Mouse (Mus musculus): Measurements from ENCODE around the gene Pkd2l1. TPM values are rescaled to one million over a fixed set of nuclear protein-coding genes. Genes with fewer than 3 reads are reported as not detected.

The Pkd2l1 gene
- total and polyA plus RNA-seq, 2 experiments from 2014 or later, result 0.33 to 0.84 TPM

GRCm38 (mm10) chr19:44217958-44218525 is 25.8 kb upstream of the Pkd2l1 start:
- Histone ChIP-seq H3K4me1 (ENCODE audit: insufficient read depth, low read length) (no peaks in the 10 kb centered on the region), H3K9ac (replicated peaks; ENCODE audit: low read length) (no peak overlapping the region), H3K4me3 (ENCODE audit: low read length) (no peak overlapping the region), H3K9me3 (ENCODE audit: low read length) (no peaks in the 10 kb centered on the region), H3K36me3 (ENCODE audit: insufficient read depth, low read length) (no peaks in the 10 kb centered on the region), H3K27ac (no peak overlapping the region), H3K4me2 (ENCODE audit: low read depth, low read length) (no peak overlapping the region), H3K27me3 (ENCODE audit: insufficient read depth, low read length) (no peaks in the 10 kb centered on the region)
- TF ChIP-seq CTCF (IDR thresholded peaks at IDR 0.05; ENCODE audit: low read depth), result no peak
- DNase-seq (ENCODE audit: low spot score), result no peak
- no peak for ATAC-seq
- 75% methylated on average over 3 of the region's 3 CpGs for WGBS

DNA sequence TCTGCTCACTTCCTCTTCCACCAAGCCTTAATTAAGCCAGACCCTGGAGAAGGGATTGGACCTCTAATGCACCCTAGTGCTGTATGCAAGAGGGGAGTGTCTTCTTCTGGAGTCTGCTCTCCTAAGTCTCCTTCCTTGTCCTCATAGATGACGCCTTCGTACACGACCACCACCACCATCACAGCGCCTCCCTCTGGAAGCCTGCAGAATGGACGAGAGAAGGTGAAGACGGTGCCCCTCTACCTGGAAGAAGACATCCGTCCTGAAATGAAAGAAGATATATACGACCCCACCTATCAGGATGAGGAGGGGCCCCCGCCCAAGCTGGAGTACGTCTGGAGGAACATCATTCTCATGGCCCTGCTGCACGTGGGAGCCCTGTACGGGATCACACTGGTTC is 23.0 kb upstream of the Pkd2l1 start:
- Histone ChIP-seq H3K27ac (no peak overlapping the region), H3K36me3 (ENCODE audit: insufficient read depth, low read length) (no peaks in the 10 kb centered on the region), H3K27me3 (ENCODE audit: insufficient read depth, low read length) (no peaks in the 10 kb centered on the region), H3K4me1 (ENCODE audit: insufficient read depth, low read length) (no peaks in the 10 kb centered on the region), H3K4me2 (ENCODE audit: low read depth, low read length) (no peak overlapping the region), H3K4me3 (ENCODE audit: low read length) (no peak overlapping the region), H3K9me3 (ENCODE audit: low read length) (no peaks in the 10 kb centered on the region), H3K9ac (replicated peaks; ENCODE audit: low read length) (no peak overlapping the region)
- TF ChIP-seq CTCF (IDR thresholded peaks at IDR 0.05; ENCODE audit: low read depth), result no peak
- ATAC-seq (no peak), DNase-seq (ENCODE audit: low spot score) (no peak)
- 75% methylated on average over 12 of the region's 12 CpGs for WGBS

DNA sequence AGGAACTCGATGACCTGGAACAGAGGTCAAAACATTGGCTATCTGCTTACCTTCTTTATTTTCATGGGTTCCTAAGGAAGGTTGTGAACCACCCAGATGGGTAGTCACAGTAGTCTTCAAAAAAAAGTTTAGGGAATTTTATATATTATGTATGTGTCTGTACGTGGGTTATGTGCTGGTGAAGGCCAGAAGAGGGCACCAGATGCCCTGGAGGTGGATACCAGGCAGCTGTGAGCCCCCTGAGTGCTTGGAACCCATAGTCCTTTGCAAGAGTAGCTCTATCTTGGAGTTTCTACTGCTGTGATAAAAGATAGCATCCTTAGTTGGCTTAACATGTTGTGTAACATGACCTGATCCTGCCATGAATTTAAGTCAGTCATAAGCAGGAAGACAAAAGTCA is 14.8 kb upstream of the Pkd2l1 start:
- H3K4me3 ChIP-seq (ENCODE audit: low read length), result no peak overlapping the region
- no peaks in the 10 kb centered on the region for H3K27me3 ChIP-seq (ENCODE audit: insufficient read depth, low read length)
- H3K27ac ChIP-seq, result no peak overlapping the region
- DNase-seq (ENCODE audit: low spot score) (no peak), ATAC-seq (no peak)
- H3K9me3 ChIP-seq (ENCODE audit: low read length), result no peaks in the 10 kb centered on the region
- 81% methylated on average over 2 of the region's 2 CpGs for WGBS
- TF ChIP-seq CTCF (IDR thresholded peaks at IDR 0.05; ENCODE audit: low read depth), result no peak
- no peaks in the 10 kb centered on the region for H3K36me3 ChIP-seq (ENCODE audit: insufficient read depth, low read length)
- no peak overlapping the region for H3K9ac ChIP-seq (replicated peaks; ENCODE audit: low read length)
- H3K4me1 ChIP-seq (ENCODE audit: insufficient read depth, low read length), result no peaks in the 10 kb centered on the region
- H3K4me2 ChIP-seq (ENCODE audit: low read depth, low read length), result no peak overlapping the region

DNA sequence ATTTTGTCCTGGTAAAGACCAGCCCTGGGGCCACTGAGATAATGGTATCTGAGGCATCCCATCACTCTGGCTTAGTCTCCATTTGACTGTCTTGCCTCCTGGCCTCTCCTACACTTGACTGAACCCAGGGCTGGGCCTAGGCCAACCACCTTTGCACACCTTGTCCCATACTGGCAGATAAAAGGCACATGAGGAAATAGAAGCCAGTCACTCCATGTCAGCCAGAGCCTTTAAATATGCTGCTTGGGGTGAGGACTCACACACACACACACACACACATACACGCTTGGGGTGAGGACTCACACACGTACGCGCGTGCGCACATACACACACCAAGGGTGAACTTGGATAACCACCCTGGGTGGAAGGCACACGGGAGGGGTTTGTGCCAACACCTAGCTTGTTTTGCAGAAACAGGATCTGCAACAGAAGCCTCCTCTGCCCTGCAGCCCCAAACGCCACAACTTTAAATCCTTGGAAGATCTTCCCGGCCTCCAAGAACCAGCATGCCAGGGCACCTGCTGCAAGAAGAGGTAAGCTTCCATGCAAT is 10.8 kb upstream of the Pkd2l1 start, which contains the start of gene Scd3:
TSS of gene Scd3 (plus strand) at position 255 of the 550 bp plus-strand sequence.
- Histone ChIP-seq H3K4me1 (ENCODE audit: insufficient read depth, low read length) (no peaks in the 10 kb centered on the region), H3K9ac (replicated peaks; ENCODE audit: low read length) (no peak within 1 kb of the TSS), H3K4me3 (ENCODE audit: low read length) (no peak within 1 kb of the TSS), H3K9me3 (ENCODE audit: low read length) (no peaks in the 10 kb centered on the region), H3K27me3 (ENCODE audit: insufficient read depth, low read length) (no peaks in the 10 kb centered on the region), H3K27ac (no peak within 1 kb of the TSS), H3K36me3 (ENCODE audit: insufficient read depth, low read length) (no peaks in the 10 kb centered on the region), H3K4me2 (ENCODE audit: low read depth, low read length) (no peak within 1 kb of the TSS)
- DNase-seq (ENCODE audit: low spot score) (no peak), ATAC-seq (no peak)
- WGBS, result 94% methylated on average over 9 of the region's 9 CpGs
- TF ChIP-seq CTCF (IDR thresholded peaks at IDR 0.05; ENCODE audit: low read depth), result no peak

DNA sequence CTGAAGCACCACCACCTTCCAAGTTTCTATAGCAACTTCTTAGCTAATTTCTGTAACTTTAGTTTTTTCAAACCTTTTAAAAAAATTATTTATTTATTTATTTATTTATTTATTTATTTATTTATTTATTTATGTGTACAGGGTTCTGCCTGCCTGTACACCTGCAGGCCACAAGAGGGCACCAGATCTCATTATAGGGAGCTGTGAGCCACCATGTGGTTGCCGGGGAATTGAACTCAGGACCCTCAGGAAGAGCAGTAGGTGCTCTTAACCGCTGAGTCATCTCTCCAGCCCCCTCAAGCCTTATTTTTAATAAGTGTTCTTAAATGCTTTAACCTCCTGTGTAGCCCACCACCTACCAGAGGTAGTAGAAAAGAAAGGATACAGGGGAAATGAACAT is 6.7 kb upstream of the Pkd2l1 start:
- TF ChIP-seq CTCF (IDR thresholded peaks at IDR 0.05; ENCODE audit: low read depth), result peak; percentile 44
- 81% methylated on average over 2 of the region's 2 CpGs for WGBS
- DNase-seq (ENCODE audit: low spot score) (peak; percentile 20), ATAC-seq (no peak)
- Histone ChIP-seq H3K4me3 (ENCODE audit: low read length) (no peak overlapping the region), H3K4me1 (ENCODE audit: insufficient read depth, low read length) (no peaks in the 10 kb centered on the region), H3K36me3 (ENCODE audit: insufficient read depth, low read length) (no peaks in the 10 kb centered on the region), H3K4me2 (ENCODE audit: low read depth, low read length) (no peak overlapping the region), H3K27me3 (ENCODE audit: insufficient read depth, low read length) (no peaks in the 10 kb centered on the region), H3K27ac (no peak overlapping the region), H3K9ac (replicated peaks; ENCODE audit: low read length) (no peak overlapping the region), H3K9me3 (ENCODE audit: low read length) (no peaks in the 10 kb centered on the region)

DNA sequence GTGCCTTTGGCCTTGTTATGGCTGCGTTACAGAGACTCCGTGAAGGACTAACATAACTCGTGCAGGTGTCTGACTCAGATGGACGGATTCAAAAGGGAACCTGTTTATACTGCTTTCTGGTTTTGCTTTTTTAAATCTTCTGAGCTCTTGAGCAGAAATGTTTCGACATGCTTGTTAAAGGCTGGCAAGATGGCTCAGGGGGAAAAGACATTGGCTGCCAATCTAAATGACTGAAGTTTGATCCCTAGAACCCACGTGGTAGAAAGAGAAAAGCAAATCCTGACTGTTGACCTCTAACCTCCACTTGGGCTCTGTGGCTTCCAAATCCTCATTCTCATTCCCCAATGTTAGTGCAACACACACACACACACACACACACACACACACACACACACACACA is 6.3 kb upstream of the Pkd2l1 start:
- H3K4me3 ChIP-seq (ENCODE audit: low read length), result no peak overlapping the region
- no peak for DNase-seq (ENCODE audit: low spot score)
- no peak for TF ChIP-seq CTCF (IDR thresholded peaks at IDR 0.05; ENCODE audit: low read depth)
- H3K36me3 ChIP-seq (ENCODE audit: insufficient read depth, low read length), result no peaks in the 10 kb centered on the region
- H3K9me3 ChIP-seq (ENCODE audit: low read length), result no peaks in the 10 kb centered on the region
- H3K4me1 ChIP-seq (ENCODE audit: insufficient read depth, low read length), result no peaks in the 10 kb centered on the region
- no peak overlapping the region for H3K4me2 ChIP-seq (ENCODE audit: low read depth, low read length)
- no peaks in the 10 kb centered on the region for H3K27me3 ChIP-seq (ENCODE audit: insufficient read depth, low read length)
- no peak overlapping the region for H3K9ac ChIP-seq (replicated peaks; ENCODE audit: low read length)
- WGBS, result 90% methylated on average over 6 of the region's 6 CpGs
- no peak for ATAC-seq
- no peak overlapping the region for H3K27ac ChIP-seq

DNA sequence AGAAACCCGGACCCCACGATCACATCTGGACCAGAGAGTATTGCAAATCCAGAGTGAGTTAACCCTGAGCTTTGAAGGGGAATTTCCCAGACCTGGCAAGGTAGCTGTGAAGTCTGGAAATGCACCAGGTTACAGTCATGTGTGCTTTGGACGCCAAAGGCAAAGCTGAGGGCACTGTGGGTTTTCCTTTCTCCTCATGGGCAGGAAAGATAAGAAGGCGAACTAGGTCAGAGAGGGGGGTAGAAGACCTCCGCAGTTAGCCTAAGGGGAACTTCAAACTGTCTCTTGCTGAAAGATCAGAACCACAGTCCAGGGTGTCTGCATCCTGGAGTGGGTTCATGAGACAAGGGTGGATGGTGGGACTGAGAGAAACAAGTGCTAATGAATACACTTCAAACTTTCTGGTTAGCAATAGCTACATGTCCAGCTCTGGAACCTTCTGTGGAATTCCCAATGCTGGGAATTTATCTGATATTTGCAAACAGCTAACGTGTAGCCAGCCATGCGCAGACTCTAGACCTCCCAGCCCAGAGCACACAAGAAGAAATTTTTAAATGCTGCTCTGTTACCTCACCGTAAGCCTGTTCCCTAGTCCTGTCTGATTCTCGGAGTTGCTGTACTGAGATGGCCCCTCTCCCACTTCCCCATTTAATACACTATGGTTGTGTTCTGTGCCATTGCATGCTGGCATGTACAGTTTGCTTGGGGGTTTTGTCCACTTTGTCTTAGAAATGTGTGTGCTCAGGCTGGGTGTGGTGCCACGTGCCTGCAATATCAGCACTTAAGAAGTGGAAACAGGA is 5.0 kb upstream of the Pkd2l1 start:
- no peak overlapping the region for H3K4me2 ChIP-seq (ENCODE audit: low read depth, low read length)
- ATAC-seq (no peak), DNase-seq (ENCODE audit: low spot score) (no peak)
- H3K9me3 ChIP-seq (ENCODE audit: low read length), result no peaks in the 10 kb centered on the region
- TF ChIP-seq CTCF (IDR thresholded peaks at IDR 0.05; ENCODE audit: low read depth), result no peak
- H3K36me3 ChIP-seq (ENCODE audit: insufficient read depth, low read length), result no peaks in the 10 kb centered on the region
- no peak overlapping the region for H3K9ac ChIP-seq (replicated peaks; ENCODE audit: low read length)
- WGBS, result 89% methylated on average over 10 of the region's 10 CpGs
- no peak overlapping the region for H3K4me3 ChIP-seq (ENCODE audit: low read length)
- H3K4me1 ChIP-seq (ENCODE audit: insufficient read depth, low read length), result no peaks in the 10 kb centered on the region
- H3K27ac ChIP-seq, result no peak overlapping the region
- no peaks in the 10 kb centered on the region for H3K27me3 ChIP-seq (ENCODE audit: insufficient read depth, low read length)

Measured in hindbrain, postnatal 0 days (tissue).